Mouse (Mus musculus): ENCODE results near the gene Aprt.

The Aprt gene

GRCm38 (mm10) chr8:122546066-122546755 lies 30.5 kb downstream of the Aprt start:
- no peaks in the 10 kb centered on the region for H3K27me3 ChIP-seq (ENCODE audit: control insufficient read depth, insufficient read depth, low read length, poor library complexity, severe bottlenecking)
- DNase-seq (ENCODE audit: low read depth, low spot score), result no peak
- H3K36me3 ChIP-seq (ENCODE audit: control insufficient read depth, insufficient read depth, low read length, poor library complexity, severe bottlenecking), result no peaks in the 10 kb centered on the region

- Histone ChIP-seq H3K36me3 (ENCODE audit: control insufficient read depth, insufficient read depth, low read length, poor library complexity, severe bottlenecking) (no peaks in the 10 kb centered on the region), H3K27me3 (ENCODE audit: control insufficient read depth, insufficient read depth, low read length, poor library complexity, severe bottlenecking) (no peaks in the 10 kb centered on the region)
- DNase-seq (ENCODE audit: low read depth, low spot score), result no peak
Measured at GRCm38 (mm10) chr8:122544138-122544537, 32.6 kb downstream of the Aprt start.

- H3K36me3 ChIP-seq (ENCODE audit: control insufficient read depth, insufficient read depth, low read length, poor library complexity, severe bottlenecking), result no peaks in the 10 kb centered on the region
- no peaks in the 10 kb centered on the region for H3K27me3 ChIP-seq (ENCODE audit: control insufficient read depth, insufficient read depth, low read length, poor library complexity, severe bottlenecking)
- no peak for DNase-seq (ENCODE audit: low read depth, low spot score)
Measured at GRCm38 (mm10) chr8:122538310-122539076, 38.2 kb downstream of the Aprt start.

GRCm38 (mm10) chr8:122537812-122538211 lies 38.9 kb downstream of the Aprt start:
- no peaks in the 10 kb centered on the region for H3K27me3 ChIP-seq (ENCODE audit: control insufficient read depth, insufficient read depth, low read length, poor library complexity, severe bottlenecking)
- H3K36me3 ChIP-seq (ENCODE audit: control insufficient read depth, insufficient read depth, low read length, poor library complexity, severe bottlenecking), result no peaks in the 10 kb centered on the region
- no peak for DNase-seq (ENCODE audit: low read depth, low spot score)

GRCm38 (mm10) chr8:122537033-122537432 lies 39.7 kb downstream of the Aprt start:
- H3K27me3 ChIP-seq (ENCODE audit: control insufficient read depth, insufficient read depth, low read length, poor library complexity, severe bottlenecking), result no peaks in the 10 kb centered on the region
- H3K36me3 ChIP-seq (ENCODE audit: control insufficient read depth, insufficient read depth, low read length, poor library complexity, severe bottlenecking), result no peaks in the 10 kb centered on the region
- DNase-seq (ENCODE audit: low read depth, low spot score), result no peak

- no peaks in the 10 kb centered on the region for H3K27me3 ChIP-seq (ENCODE audit: control insufficient read depth, insufficient read depth, low read length, poor library complexity, severe bottlenecking)
- no peaks in the 10 kb centered on the region; the same call in 1 of the 2 replicates for H3K36me3 ChIP-seq (ENCODE audit: control insufficient read depth, insufficient read depth, low read length, poor library complexity, severe bottlenecking)
- no peak for DNase-seq (ENCODE audit: low read depth, low spot score)
Measured at GRCm38 (mm10) chr8:122531312-122531711, 45.4 kb downstream of the Aprt start.

GRCm38 (mm10) chr8:122529159-122529558 lies 47.5 kb downstream of the Aprt start:
- DNase-seq (ENCODE audit: low read depth, low spot score), result no peak
- no peaks in the 10 kb centered on the region for H3K27me3 ChIP-seq (ENCODE audit: control insufficient read depth, insufficient read depth, low read length, poor library complexity, severe bottlenecking)
- H3K36me3 ChIP-seq (ENCODE audit: control insufficient read depth, insufficient read depth, low read length, poor library complexity, severe bottlenecking), result no peaks in the 10 kb centered on the region; the same call in 1 of the 2 replicates

GRCm38 (mm10) chr8:122527937-122528336 lies 48.8 kb downstream of the Aprt start:
- H3K27me3 ChIP-seq (ENCODE audit: control insufficient read depth, insufficient read depth, low read length, poor library complexity, severe bottlenecking), result no peaks in the 10 kb centered on the region
- no peak for DNase-seq (ENCODE audit: low read depth, low spot score)
- no peaks in the 10 kb centered on the region; the same call in 1 of the 2 replicates for H3K36me3 ChIP-seq (ENCODE audit: control insufficient read depth, insufficient read depth, low read length, poor library complexity, severe bottlenecking)

- H3K36me3 ChIP-seq (ENCODE audit: control insufficient read depth, insufficient read depth, low read length, poor library complexity, severe bottlenecking), result no peaks in the 10 kb centered on the region; the same call in 1 of the 2 replicates
- no peaks in the 10 kb centered on the region for H3K27me3 ChIP-seq (ENCODE audit: control insufficient read depth, insufficient read depth, low read length, poor library complexity, severe bottlenecking)
- no peak for DNase-seq (ENCODE audit: low read depth, low spot score)
Measured at GRCm38 (mm10) chr8:122526526-122527170, 50.1 kb downstream of the Aprt start.

- no peaks in the 10 kb centered on the region; the same call in 1 of the 2 replicates for H3K36me3 ChIP-seq (ENCODE audit: control insufficient read depth, insufficient read depth, low read length, poor library complexity, severe bottlenecking)
- no peaks in the 10 kb centered on the region for H3K27me3 ChIP-seq (ENCODE audit: control insufficient read depth, insufficient read depth, low read length, poor library complexity, severe bottlenecking)
- no peak for DNase-seq (ENCODE audit: low read depth, low spot score)
Measured at GRCm38 (mm10) chr8:122526084-122526483, 50.6 kb downstream of the Aprt start.

GRCm38 (mm10) chr8:122525004-122525403 lies 51.7 kb downstream of the Aprt start:
- Histone ChIP-seq H3K27me3 (ENCODE audit: control insufficient read depth, insufficient read depth, low read length, poor library complexity, severe bottlenecking) (no peaks in the 10 kb centered on the region), H3K36me3 (ENCODE audit: control insufficient read depth, insufficient read depth, low read length, poor library complexity, severe bottlenecking) (no peaks in the 10 kb centered on the region; the same call in 1 of the 2 replicates)
- DNase-seq (ENCODE audit: low read depth, low spot score), result no peak
